Mouse (Mus musculus) cerebellum, adult 2 months (tissue): Measurements from ENCODE around the gene Hspb8.
"Not testable (repeated sequence)": the region's sequence is repeated elsewhere in the genome, so short reads cannot be mapped to it uniquely, and the experiment has no call there.

Experiments used
- CTCF ChIP-seq: fragments of 200-500 bp; IDR thresholded peaks from 2 replicates; pipeline ENCODE4 v1.5.1; 2011; ENCODE audit warnings: low read depth, mild to moderate bottlenecking, control low read depth, low read length, moderate library complexity, borderline replicate concordance; ENCODE audit not compliant: insufficient read depth
- POLR2A ChIP-seq: fragments of 200-500 bp; IDR thresholded peaks from 2 replicates; pipeline ENCODE4 v1.6.1; 2011; ENCODE audit warnings: low read length, control low read depth, borderline replicate concordance; ENCODE audit not compliant: insufficient read depth

- not testable (repeated sequence) for TF ChIP-seq POLR2A, CTCF
Measured at GRCm38 (mm10) chr5:116382646-116383045, 40.0 kb downstream of the Hspb8 start.
